Mouse (Mus musculus): ENCODE measurements around the gene Nelfa.
"Not testable (repeated sequence)": the region's sequence is repeated elsewhere in the genome, so short reads cannot be mapped to it uniquely, and the experiment has no call there.

Nelfa gene

DNA sequence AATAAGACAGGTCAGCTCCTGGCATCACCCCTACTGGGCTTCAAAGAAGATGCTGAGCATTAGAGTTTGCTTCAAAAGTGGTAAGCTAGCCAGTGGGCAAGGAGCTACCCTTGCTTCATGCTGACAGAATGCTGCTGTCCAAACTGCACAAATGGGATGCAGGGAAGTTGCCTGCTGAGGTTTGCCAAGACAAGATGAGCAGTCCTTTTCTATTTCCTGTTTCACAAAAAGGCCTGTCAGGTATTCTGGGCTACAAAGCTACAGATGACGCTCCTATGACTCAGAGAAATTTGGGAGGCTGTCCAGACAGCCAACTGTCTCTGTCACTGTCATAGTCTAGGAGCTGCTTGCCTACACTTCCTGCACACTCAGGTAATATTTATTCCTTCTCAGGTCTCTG lies 16.7 kb downstream of the Nelfa start:
- peak; percentile 34 for DNase-seq (ENCODE audit: inconsistent ontology term)

DNA sequence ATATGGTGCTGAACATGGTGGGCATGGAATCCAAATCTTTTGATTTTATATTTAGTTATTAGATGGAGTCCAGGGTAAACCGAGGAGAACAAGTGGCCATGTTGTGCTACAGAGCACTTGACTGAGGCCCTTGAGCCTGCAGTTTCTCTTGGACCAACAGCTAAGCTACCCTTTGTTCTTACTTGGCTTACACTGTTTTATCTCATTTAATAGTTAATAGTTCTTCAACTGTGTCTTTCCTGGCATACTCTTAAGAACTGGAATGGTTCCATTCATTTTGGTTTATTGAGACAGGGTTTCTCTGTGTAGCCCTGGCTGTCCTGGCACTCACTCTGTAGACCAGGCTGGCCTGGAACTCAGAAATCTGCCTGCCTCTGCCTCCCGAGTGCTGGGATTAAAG lies 19.6 kb downstream of the Nelfa start:
- DNase-seq (ENCODE audit: inconsistent ontology term), result not testable (repeated sequence)

DNA sequence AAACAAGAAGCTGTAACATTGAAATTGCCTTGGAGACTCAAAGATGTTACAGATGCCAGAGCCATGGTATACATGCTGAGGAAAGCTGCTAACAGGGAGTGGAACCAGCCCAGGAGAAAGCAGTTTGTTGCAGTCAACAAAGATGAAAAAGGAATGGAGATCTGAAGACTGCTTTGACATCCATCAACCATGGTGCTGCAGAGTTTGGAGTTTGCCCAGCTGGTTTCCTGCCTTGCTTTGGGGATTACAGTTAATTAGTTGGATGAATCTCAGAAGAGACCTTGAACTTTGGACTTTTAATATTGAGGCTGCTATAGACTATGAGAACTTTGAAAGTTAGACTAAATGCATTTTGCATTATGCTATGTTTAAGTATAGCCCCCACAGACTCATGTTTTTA lies 21.2 kb downstream of the Nelfa start:
- not testable (repeated sequence) for DNase-seq (ENCODE audit: inconsistent ontology term)

- no peak for DNase-seq (ENCODE audit: inconsistent ontology term)
Observed at GRCm38 (mm10) chr5:33903176-33903575, 33.0 kb downstream of the Nelfa start.

GRCm38 (mm10) chr5:33902696-33903095 lies 33.5 kb downstream of the Nelfa start:
- no peak for DNase-seq (ENCODE audit: inconsistent ontology term)

DNA sequence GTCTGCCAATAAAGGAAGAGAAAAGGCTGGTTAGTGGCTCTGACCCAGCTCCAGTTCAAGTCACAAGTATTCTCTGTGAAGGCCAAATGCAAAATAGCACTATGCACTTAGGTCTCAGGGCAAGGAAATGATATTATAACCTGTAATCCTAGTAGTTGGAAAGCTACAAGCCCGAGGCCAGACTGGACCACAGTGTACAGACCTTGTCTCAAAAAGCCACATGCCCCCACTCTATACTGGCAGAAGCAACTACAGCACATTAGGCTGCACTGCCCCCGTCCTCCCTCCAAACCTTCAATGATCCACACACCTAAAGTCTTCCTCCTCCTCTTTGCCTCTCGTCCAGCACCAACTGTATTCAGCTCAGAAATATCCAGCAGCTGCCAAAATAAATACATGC lies 34.9 kb downstream of the Nelfa start:
- DNase-seq (ENCODE audit: inconsistent ontology term), result no peak

DNA sequence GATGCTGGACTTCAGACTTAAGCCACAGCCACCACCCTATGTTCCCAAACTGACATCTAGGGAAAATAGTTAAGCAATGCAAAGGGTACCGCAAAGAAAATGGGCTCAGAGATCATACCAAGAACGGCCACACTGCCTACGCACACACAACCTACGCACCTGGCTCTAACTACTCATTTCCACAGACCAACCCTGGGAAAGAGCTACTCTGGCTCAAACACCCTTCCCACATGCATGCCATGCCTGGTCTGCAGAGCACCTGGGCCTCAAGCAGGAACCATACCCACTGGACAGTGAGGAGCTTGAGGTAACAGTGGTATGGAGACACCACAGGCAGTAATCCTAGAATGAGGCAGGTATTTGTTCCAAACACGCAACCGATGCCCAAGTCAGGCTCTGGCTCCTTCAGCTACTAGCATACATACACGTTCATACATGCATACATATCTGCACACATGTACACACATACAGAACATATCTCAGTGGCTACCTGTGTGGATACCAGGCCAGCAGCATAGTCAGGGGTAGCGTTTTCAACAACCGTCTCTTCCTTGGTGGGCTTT lies 35.4 kb downstream of the Nelfa start:
- no peak for DNase-seq (ENCODE audit: inconsistent ontology term)

DNA sequence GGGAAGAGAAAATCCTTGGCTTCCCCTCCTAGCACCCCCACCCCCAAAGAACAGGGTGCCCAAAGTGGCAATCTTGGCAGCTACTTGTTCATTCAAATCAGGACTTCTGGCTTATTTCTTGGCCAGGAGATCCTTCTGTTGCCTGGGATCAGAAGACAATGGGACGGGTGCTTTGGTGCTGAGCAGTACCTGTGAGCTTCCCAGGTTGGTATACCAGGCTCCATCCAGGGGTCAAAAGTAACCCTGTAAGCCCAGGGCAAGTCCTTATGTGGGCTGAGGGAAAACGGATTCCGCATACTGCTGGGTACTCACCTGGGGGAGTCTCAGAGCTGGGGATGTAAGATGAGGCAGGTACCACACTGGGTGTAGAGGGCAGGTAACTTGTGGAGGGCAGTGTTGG lies 36.1 kb downstream of the Nelfa start:
- no peak for DNase-seq (ENCODE audit: inconsistent ontology term)

GRCm38 (mm10) chr5:33899245-33899644 lies 37.0 kb downstream of the Nelfa start:
- no peak for DNase-seq (ENCODE audit: inconsistent ontology term)

GRCm38 (mm10) chr5:33898671-33899070 lies 37.5 kb downstream of the Nelfa start:
- DNase-seq (ENCODE audit: inconsistent ontology term), result no peak

DNA sequence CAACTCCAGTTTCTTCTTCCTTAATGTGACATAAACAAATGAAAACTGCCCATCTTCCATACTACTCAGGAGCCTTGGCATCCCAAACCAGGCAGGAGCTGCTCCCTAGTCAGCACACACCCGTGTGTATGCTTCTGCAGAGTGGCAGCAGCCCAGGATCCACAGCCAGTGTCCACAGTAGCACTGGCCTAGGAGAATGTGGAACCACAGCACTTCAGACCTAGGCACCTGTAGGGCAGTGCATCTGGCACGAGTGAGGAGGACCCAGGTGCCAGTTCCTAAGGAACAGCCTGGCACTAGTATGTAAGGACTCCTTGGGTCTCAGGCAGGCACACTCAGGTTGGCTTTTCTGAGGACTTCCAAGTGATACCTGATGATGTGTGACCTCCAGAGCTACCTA lies 39.1 kb downstream of the Nelfa start:
- DNase-seq (ENCODE audit: inconsistent ontology term), result no peak

DNA sequence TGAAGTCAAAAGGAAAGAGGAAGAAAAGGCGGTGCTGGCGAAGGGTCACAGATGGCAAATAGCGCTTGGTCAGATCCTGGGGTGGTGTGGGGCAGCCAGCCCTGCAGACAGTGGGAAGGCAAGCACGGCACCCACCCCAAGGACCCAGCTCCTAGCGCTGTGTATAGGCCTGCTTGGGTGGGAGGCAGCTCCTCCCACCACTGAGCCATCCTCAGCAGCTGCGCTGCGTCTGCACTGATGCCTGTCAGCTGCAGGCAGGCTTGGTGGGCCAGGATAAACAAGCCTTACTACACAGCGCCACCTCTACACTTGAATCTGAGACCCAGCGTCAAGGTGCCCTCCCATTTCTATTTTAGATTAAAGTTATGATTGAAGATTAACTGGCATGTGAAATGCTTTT lies 41.1 kb downstream of the Nelfa start:
- no peak for DNase-seq (ENCODE audit: inconsistent ontology term)

DNA sequence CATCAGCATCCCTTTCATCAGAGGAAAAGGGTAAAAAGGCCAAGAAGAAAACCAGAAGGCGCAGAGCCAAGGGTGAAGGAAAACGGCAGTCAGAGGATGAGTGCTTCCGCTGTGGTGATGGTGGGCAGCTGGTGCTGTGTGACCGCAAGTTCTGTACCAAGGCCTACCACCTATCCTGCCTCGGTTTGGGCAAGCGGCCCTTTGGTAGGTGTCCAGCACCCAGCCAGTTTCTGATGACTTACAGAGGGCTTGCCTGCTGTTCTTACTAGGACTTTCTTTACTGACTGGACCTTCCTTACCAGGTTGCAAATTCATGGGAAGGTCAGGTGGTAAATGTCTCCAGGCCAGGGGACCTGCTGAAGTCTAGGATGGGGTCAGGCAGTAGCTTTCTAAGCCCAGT lies 42.8 kb downstream of the Nelfa start:
- DNase-seq (ENCODE audit: inconsistent ontology term), result no peak

DNA sequence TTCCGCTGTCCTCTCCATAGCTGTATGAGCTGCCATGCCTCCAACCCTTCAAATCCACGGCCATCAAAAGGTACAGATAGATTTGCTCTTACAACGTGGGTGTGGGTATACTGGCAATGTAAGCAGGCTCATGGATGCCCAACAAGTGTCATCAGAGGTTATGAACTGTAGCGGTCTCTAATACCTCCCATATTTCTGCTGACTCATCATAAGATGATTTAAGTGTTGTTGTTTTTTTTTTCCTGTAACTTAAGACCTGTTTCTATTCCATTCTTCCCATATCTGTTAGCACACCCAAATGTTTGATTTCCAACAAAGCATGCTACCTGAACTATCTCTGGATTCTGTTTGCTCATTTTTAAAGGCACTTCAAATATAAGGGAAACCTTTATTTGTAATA lies 55.1 kb downstream of the Nelfa start:
- no peak for DNase-seq (ENCODE audit: inconsistent ontology term)

DNA sequence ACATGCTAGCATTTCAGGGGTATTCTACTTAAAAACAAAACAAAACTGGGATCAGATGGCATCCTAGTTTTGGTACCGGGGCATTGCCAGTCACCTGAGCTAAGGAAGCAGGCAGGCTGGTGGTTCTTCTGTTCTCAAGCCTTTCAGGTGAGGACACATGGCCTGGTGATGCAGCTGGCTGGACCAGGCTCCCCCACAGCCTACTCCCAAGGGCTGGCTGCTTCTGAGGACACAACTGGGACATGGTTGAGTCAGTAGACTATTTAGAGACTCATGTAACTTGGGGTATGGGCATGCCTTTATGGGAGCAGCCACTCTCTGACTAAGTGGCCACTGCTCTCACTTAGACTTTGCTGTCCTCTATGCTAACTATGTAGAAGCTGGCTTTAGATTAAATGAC lies 60.7 kb downstream of the Nelfa start:
- DNase-seq (ENCODE audit: inconsistent ontology term), result no peak

GRCm38 (mm10) chr5:33857693-33858092 lies 78.5 kb downstream of the Nelfa start:
- no peak for DNase-seq (ENCODE audit: inconsistent ontology term)

DNA sequence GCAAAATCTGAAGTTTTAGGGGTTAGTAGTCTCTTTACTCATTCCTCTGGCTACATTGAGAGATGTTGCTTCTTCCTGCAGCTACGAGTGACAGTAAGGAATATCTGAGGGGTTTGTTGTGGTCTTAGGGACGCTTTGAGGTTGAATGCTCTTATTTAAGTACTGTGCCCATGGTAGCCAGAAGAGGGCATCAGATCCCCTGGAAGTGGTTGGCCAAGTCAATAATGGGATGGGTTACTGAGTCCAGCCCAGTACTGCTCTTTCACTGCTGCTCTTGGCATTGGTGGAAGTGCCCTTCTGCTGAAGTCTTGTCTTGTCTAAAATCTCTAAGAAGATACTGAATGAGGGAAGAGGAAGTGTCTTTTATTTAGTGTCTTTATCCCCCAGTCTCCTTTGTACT lies 82.2 kb downstream of the Nelfa start:
- no peak for DNase-seq (ENCODE audit: inconsistent ontology term)

GRCm38 (mm10) chr5:33853086-33853485 lies 83.1 kb downstream of the Nelfa start:
- DNase-seq (ENCODE audit: inconsistent ontology term), result no peak

DNA sequence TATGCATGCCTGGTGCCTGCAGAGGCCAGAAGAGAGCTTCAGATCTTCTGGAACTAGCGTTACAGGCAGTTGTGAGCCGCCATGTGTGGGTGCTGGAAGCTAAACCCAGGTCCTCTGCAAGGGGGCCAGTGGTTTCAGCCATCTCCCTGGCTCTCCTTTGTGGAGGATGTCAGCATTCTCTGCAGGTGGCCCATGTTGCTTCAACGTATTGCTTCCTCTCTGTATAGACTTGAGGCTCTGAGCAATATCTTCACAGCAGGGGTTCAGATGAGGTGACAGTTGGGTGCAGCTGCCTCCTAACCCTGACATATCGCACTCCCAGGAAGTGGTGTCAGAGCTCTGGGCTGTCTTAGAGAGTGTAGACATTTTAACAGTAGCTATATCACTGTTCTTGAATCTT lies 84.7 kb downstream of the Nelfa start:
- no peak for DNase-seq (ENCODE audit: inconsistent ontology term)
